Mouse (Mus musculus) right cerebral cortex, postnatal 4 days (tissue): ENCODE data around the gene Mrpl40.

Experiments
- DNase-seq: peaks from one replicate; pipeline ENCODE4 v3.0.0-alpha.2; 2022

Mrpl40 gene

GRCm38 (mm10) chr16:18822925-18823324 lies 53.7 kb downstream of the Mrpl40 start:
- no peak for DNase-seq

DNA sequence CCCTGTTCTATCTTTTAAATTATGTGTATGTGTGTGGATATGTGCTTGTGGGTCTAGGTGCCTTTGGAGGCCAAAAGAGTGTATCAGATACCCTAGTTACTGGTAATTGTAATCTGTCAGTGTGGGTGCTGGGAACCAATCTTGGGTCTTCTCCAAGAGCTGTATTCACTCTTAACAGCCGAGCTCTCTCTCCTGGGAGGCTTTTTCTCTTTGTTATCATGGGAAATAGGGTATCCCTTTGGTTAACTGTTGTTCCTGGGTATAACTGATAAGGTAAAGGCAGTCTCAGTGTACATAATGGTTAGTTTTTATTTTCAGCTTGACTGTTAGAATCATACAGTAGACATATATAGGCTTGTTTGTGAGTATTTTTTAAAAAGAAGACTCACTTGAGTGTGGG lies 54.3 kb downstream of the Mrpl40 start:
- DNase-seq, result no peak
